Mouse (Mus musculus): ENCODE data around the gene Pcnx3.

DNA sequence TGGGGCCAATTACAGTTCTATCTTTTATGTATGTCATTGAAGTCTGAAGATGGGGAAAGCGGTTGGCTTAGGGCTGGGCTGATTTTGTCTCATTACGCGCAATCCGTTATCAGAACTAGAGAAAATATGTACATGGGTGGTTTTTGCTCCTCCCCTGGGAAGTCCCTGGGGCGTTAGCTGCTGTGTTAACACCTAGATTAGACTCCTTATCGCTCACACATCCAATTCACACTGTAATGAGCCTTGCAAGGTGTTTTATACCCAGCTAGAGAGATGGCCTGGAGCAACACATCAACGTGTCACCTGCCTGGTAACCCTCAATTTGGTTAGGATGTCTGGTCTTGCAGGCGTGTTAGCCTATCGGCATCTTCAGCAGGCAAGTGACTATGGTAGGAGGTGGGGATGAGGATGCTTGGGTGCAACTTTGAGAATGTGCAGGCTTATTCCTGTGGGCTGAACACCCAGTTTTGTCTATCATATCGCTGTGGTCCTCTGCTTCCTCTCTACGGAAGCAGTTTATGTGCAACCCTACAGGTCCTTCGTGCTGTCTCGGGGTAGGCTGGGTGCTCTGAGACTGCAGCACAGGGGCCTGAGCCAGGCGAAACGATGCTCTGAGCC is 38.4 kb upstream of the Pcnx3 start:
- TF ChIP-seq MAZ (IDR thresholded peaks at IDR 0.05; ENCODE audit: low read depth, low read length) (no peak), POLR2A (IDR thresholded peaks at IDR 0.05; ENCODE audit: low read depth, low read length) (no peak), ZC3H11A (IDR thresholded peaks at IDR 0.05; ENCODE audit: low read depth, low read length) (no peak)
